ENCODE assay signal across 8 mouse cellular contexts in the genomic region with DNA sequence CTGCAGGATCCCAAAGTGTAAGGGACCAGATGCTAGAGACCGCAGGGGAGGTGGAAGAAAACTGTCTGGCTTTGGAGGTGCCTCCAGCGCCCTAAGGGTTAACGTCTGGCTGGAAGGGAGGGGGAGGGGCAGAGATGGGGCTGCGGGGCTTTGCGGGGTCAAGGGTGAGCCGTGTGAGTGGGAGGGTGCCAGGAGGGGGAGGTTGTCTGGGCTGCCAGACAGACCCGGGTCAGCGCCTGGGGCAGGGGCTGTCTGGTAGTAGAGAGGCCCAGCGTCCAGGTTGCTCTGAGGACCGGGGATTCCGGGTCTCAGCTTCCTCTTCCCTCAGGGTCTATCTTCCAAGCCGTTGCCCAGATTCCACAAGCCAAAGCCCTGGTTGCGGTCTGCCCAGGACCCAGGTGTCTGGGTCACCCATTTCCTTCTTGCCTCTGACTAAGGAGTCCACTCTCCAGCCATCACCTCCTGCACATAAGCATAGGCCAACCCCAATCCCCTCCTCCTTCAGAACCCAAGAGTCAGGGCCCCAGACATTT. TPM values are rescaled to one million over a fixed set of nuclear protein-coding genes. Genes with fewer than 3 reads are reported as not detected.
DNase-seq lines count a peak whose midpoint lies in the region; ATAC-seq lines count a peak whose summit lies in the region.

No protein-coding gene starts in this region.

- peak overlapping the region; percentile 76 for H3K4me2 ChIP-seq in liver, embryonic 12.5 days
- H3K4me2 ChIP-seq in neural tube, embryonic 11.5 days (ENCODE audit: low read depth) = peak overlapping the region; percentile 87

- H3K9ac ChIP-seq in liver, embryonic 12.5 days = peak overlapping the region; percentile 63
- peak overlapping the region; percentile 93 for H3K9ac ChIP-seq in neural tube, embryonic 11.5 days (ENCODE audit: low read length)

- under 1% methylated on average over 9 of the region's 13 CpGs for WGBS in liver, embryonic 12.5 days (ENCODE audit: insufficient replicate concordance)
- WGBS in neural tube, embryonic 11.5 days = 0% methylated on average over 13 of the region's 13 CpGs

- peak; percentile 62 for ATAC-seq in liver, embryonic 12.5 days
- ATAC-seq in neural tube, embryonic 11.5 days (ENCODE audit: insufficient read depth, low FRiP score, low TSS enrichment) = peak; percentile 35

- peak overlapping the region; percentile 75 for H3K27ac ChIP-seq in liver, embryonic 12.5 days
- peak overlapping the region; percentile 99 for H3K27ac ChIP-seq in neural tube, embryonic 11.5 days (ENCODE audit: low read depth, low read length)

- DNase-seq in left cerebral cortex, adult 18-20 months (ENCODE audit: low spot score in 2 of 2) = peak; percentile 49 to 58
- no peak for DNase-seq in left cerebral cortex, adult 11 months (ENCODE audit: low spot score)
- DNase-seq in embryo, embryonic 11.5 days (ENCODE audit: low read depth, low spot score) = peak; percentile 77
- peak; percentile 46 for DNase-seq in heart, adult 8-10 months (ENCODE audit: low spot score)
- DNase-seq in kidney, adult 8-10 months = peak; percentile 60 to 61
- DNase-seq in neural tube, embryonic 11.5 days (ENCODE audit: low spot score) = peak; percentile 88
- peak; percentile 92 for DNase-seq in yolk sac, embryonic 10.5 days (ENCODE audit: low spot score)

- no peaks in the 10 kb centered on the region for H3K9me3 ChIP-seq in liver, embryonic 12.5 days (replicated peaks)
- H3K9me3 ChIP-seq in neural tube, embryonic 11.5 days (ENCODE audit: control insufficient read depth, low read length) = no peaks in the 10 kb centered on the region

- H3K27me3 ChIP-seq in liver, embryonic 12.5 days (replicated peaks) = peaks cover 48% of the 10 kb centered on the region
- H3K27me3 ChIP-seq in neural tube, embryonic 11.5 days (ENCODE audit: control insufficient read depth, insufficient read depth, low read length) = no peaks in the 10 kb centered on the region

- H3K4me3 ChIP-seq in liver, embryonic 12.5 days = peak overlapping the region; percentile 58
- H3K4me3 ChIP-seq in neural tube, embryonic 11.5 days (ENCODE audit: low read depth, low read length) = peak overlapping the region; percentile 64

- H3K36me3 ChIP-seq in liver, embryonic 12.5 days = peaks cover 5% of the 10 kb centered on the region; the same call in 1 of the 2 replicates
- H3K36me3 ChIP-seq in neural tube, embryonic 11.5 days (ENCODE audit: control insufficient read depth, insufficient read depth, low read length) = peaks cover 6% of the 10 kb centered on the region

- peaks cover 6% of the 10 kb centered on the region; the same call in 1 of the 2 replicates for H3K4me1 ChIP-seq in liver, embryonic 12.5 days
- peaks cover 19% of the 10 kb centered on the region for H3K4me1 ChIP-seq in neural tube, embryonic 11.5 days (ENCODE audit: control insufficient read depth, insufficient read depth, low read length)

RNA-seq across cellular contexts. Expression of a gene that starts 0.8 kb away (rescaled TPM):
- 10 to 100 TPM; 81.6 to 81.8 TPM for total RNA-seq in left cerebral cortex, adult 18-20 months (2021)
- total RNA-seq in heart, adult 8-10 months (2022) = 10 to 100 TPM in 2 of 4 experiments, 1 to 10 TPM in 2; 8.9 to 14.9 (median 10.6) TPM
- polyA plus RNA-seq in liver, embryonic 12.5 days (2016; fragmentation: Nextera tagmentation; extraction: Ambion mirVana) = 5.6 and 6.4 TPM in 2 replicates
- 22.1 and 27.0 TPM in 2 replicates for polyA plus RNA-seq in neural tube, embryonic 11.5 days (2014; fragmentation: Nextera tagmentation; extraction: Ambion mirVana)

RNA-seq across cellular contexts. Expression of a gene that starts 27.3 kb away (rescaled TPM):
- 1 to 10 TPM in 1 of 2 experiments, under 1 TPM in 1; 0.67 to 1.4 TPM for total RNA-seq in left cerebral cortex, adult 18-20 months (2021)
- under 1 TPM in 3 of 4 experiments, not detected in 1; 0.57 to 0.97 (median 0.75) TPM for total RNA-seq in heart, adult 8-10 months (2022)
- polyA plus RNA-seq in liver, embryonic 12.5 days (2016; fragmentation: Nextera tagmentation; extraction: Ambion mirVana) = 0.13 and 0.14 TPM in 2 replicates
- polyA plus RNA-seq in neural tube, embryonic 11.5 days (2014; fragmentation: Nextera tagmentation; extraction: Ambion mirVana) = 0.99 and 1.3 TPM in 2 replicates

RNA-seq across cellular contexts. Expression of a gene that starts 56.0 kb away (rescaled TPM):
- total RNA-seq in left cerebral cortex, adult 18-20 months (2021) = not detected
- total RNA-seq in heart, adult 8-10 months (2022) = not detected
- polyA plus RNA-seq in liver, embryonic 12.5 days (2016; fragmentation: Nextera tagmentation; extraction: Ambion mirVana) = 0.61 and 0.92 TPM in 2 replicates
- not detected in 2 replicates for polyA plus RNA-seq in neural tube, embryonic 11.5 days (2014; fragmentation: Nextera tagmentation; extraction: Ambion mirVana)

RNA-seq across cellular contexts. Expression of a gene that starts 59.9 kb away (rescaled TPM):
- total RNA-seq in left cerebral cortex, adult 18-20 months (2021) = not detected
- total RNA-seq in heart, adult 8-10 months (2022) = under 1 TPM in 2 of 4 experiments, not detected in 2; 0.32 to 0.38 TPM
- polyA plus RNA-seq in liver, embryonic 12.5 days (2016; fragmentation: Nextera tagmentation; extraction: Ambion mirVana) = 0.25 and 0.32 TPM in 2 replicates
- polyA plus RNA-seq in neural tube, embryonic 11.5 days (2014; fragmentation: Nextera tagmentation; extraction: Ambion mirVana) = not detected in 2 replicates

RNA-seq across cellular contexts. Expression of a gene that starts 59.9 kb away (rescaled TPM):
- not detected for total RNA-seq in left cerebral cortex, adult 18-20 months (2021)
- total RNA-seq in heart, adult 8-10 months (2022) = not detected
- not detected in 2 replicates for polyA plus RNA-seq in liver, embryonic 12.5 days (2016; fragmentation: Nextera tagmentation; extraction: Ambion mirVana)
- polyA plus RNA-seq in neural tube, embryonic 11.5 days (2014; fragmentation: Nextera tagmentation; extraction: Ambion mirVana) = not detected in 2 replicates

Comparison
In these comparisons a context has a peak if more than half of its experiments do, and no peak if none do; other contexts are left out.
1. RNA of a gene that starts 0.8 kb away (total RNA-seq): 81.6 to 81.8 TPM in left cerebral cortex, adult 18-20 months; 8.9 to 14.9 TPM in heart, adult 8-10 months; every median in the first group is over 4 times any median in the second.